Mouse (Mus musculus): Measurements from ENCODE around the gene Nup107.

Nup107 gene

GRCm38 (mm10) chr10:117801886-117802285 lies 9.4 kb upstream of the Nup107 start:
- no peak for DNase-seq

GRCm38 (mm10) chr10:117799806-117800205 lies 7.3 kb upstream of the Nup107 start:
- no peak for DNase-seq

GRCm38 (mm10) chr10:117798436-117799035 lies 6.0 kb upstream of the Nup107 start:
- peak; percentile 61 for DNase-seq

GRCm38 (mm10) chr10:117797684-117798083 lies 5.2 kb upstream of the Nup107 start:
- peak; percentile 48 for DNase-seq

- no peak for DNase-seq
Measured at GRCm38 (mm10) chr10:117797106-117797505, 4.6 kb upstream of the Nup107 start.

- DNase-seq: peak; percentile 47
Measured at GRCm38 (mm10) chr10:117796181-117796580, 3.7 kb upstream of the Nup107 start.

- DNase-seq: no peak
Measured at GRCm38 (mm10) chr10:117795206-117795605, 2.7 kb upstream of the Nup107 start.

- peak; percentile 30 for DNase-seq
Measured at GRCm38 (mm10) chr10:117793436-117794030, 1.0 kb upstream of the Nup107 start.

- no peak for DNase-seq
Measured at GRCm38 (mm10) chr10:117791171-117791470, 1.4 kb downstream of the Nup107 start.

GRCm38 (mm10) chr10:117790421-117791170 lies 1.9 kb downstream of the Nup107 start:
- no peak for DNase-seq

- no peak for DNase-seq
Measured at GRCm38 (mm10) chr10:117790011-117790410, 2.5 kb downstream of the Nup107 start.

- peak; percentile 31 for DNase-seq
Measured at GRCm38 (mm10) chr10:117784646-117785045, 7.9 kb downstream of the Nup107 start.

- no peak for DNase-seq
Measured at GRCm38 (mm10) chr10:117783786-117784420, 8.6 kb downstream of the Nup107 start.

GRCm38 (mm10) chr10:117782491-117783260 lies 9.8 kb downstream of the Nup107 start:
- DNase-seq: no peak

- no peak for DNase-seq
Measured at GRCm38 (mm10) chr10:117782056-117782455, 10.4 kb downstream of the Nup107 start.

GRCm38 (mm10) chr10:117781021-117781725 lies 11.3 kb downstream of the Nup107 start:
- no peak for DNase-seq

GRCm38 (mm10) chr10:117780306-117780911 lies 12.1 kb downstream of the Nup107 start:
- no peak for DNase-seq

- DNase-seq: no peak
Measured at GRCm38 (mm10) chr10:117779581-117780305, 12.8 kb downstream of the Nup107 start.

GRCm38 (mm10) chr10:117778951-117779350 lies 13.6 kb downstream of the Nup107 start:
- no peak for DNase-seq

- DNase-seq: no peak
Measured at GRCm38 (mm10) chr10:117778328-117778910, 14.1 kb downstream of the Nup107 start.
